ENCODE assay signal across 8 mouse cellular contexts in genomic region chr13:21940811-21941321, GRCm38 (mm10). TPM values are rescaled to one million over a fixed set of nuclear protein-coding genes. Genes with fewer than 3 reads are reported as not detected.
DNase-seq lines count a peak whose midpoint lies in the region; ATAC-seq and TF ChIP-seq lines count a peak whose summit lies in the region.

No protein-coding gene starts in this region.

- peak overlapping the region; percentile 68 for H3K4me3 ChIP-seq in bone marrow, adult 2 months (replicated peaks; ENCODE audit: control insufficient read depth, low read depth, low read length)
- H3K4me3 ChIP-seq in forebrain, embryonic 11.5 days (ENCODE audit: low read depth, low read length), result peak overlapping the region; percentile 41
- H3K4me3 ChIP-seq in heart, embryonic 15.5 days, result peak overlapping the region; percentile 54
- peak overlapping the region; percentile 62 for H3K4me3 ChIP-seq in liver, embryonic 12.5 days
- H3K4me3 ChIP-seq in myocyte, result peak overlapping the region; percentile 40

- H3K79me2 ChIP-seq in myocyte (ENCODE audit: control insufficient read depth, insufficient read depth), result no peaks in the 10 kb centered on the region

- DNase-seq in B cell, adult 2 months, result peak; percentile 87 to 92
- peak; percentile 84 for DNase-seq in forebrain, embryonic 11.5 days (ENCODE audit: low spot score)
- peak; percentile 86 for DNase-seq in kidney, postnatal 14 days
- peak; percentile 78 to 86 for DNase-seq in spleen, postnatal 4 days (ENCODE audit: low spot score in 2 of 2)

- H3K27me3 ChIP-seq in forebrain, embryonic 11.5 days (ENCODE audit: control insufficient read depth, insufficient read depth, low read length), result no peaks in the 10 kb centered on the region
- no peaks in the 10 kb centered on the region for H3K27me3 ChIP-seq in heart, embryonic 15.5 days
- H3K27me3 ChIP-seq in liver, embryonic 12.5 days (replicated peaks), result no peaks in the 10 kb centered on the region
- H3K27me3 ChIP-seq in myocyte (ENCODE audit: control insufficient read depth, insufficient read depth, insufficient read length), result no peaks in the 10 kb centered on the region

- WGBS in bone marrow, adult 2 months, result under 1% methylated on average over 16 of the region's 16 CpGs
- WGBS in forebrain, embryonic 11.5 days, result 0% methylated on average over 16 of the region's 16 CpGs
- under 1% methylated on average over 16 of the region's 16 CpGs for WGBS in heart, embryonic 15.5 days
- WGBS in liver, embryonic 12.5 days (ENCODE audit: insufficient replicate concordance), result under 1% methylated on average over 16 of the region's 16 CpGs

- no peaks in the 10 kb centered on the region for H3K36me3 ChIP-seq in forebrain, embryonic 11.5 days (ENCODE audit: control insufficient read depth, insufficient read depth, low read length)
- no peaks in the 10 kb centered on the region for H3K36me3 ChIP-seq in heart, embryonic 15.5 days
- H3K36me3 ChIP-seq in liver, embryonic 12.5 days, result no peaks in the 10 kb centered on the region
- H3K36me3 ChIP-seq in myocyte (ENCODE audit: control insufficient read depth, insufficient read depth), result no peaks in the 10 kb centered on the region

- peak; percentile 39; the same call in 1 of the 2 replicates for ATAC-seq in forebrain, embryonic 11.5 days (replicated peaks; ENCODE audit: low FRiP score)
- ATAC-seq in heart, embryonic 15.5 days (replicated peaks; ENCODE audit: insufficient number of reproducible peaks, insufficient read depth, low FRiP score, low read depth), result no peak
- peak; percentile 45 for ATAC-seq in liver, embryonic 12.5 days

- no peak for TF ChIP-seq POLR2A in bone marrow, adult 2 months (IDR thresholded peaks at IDR 0.05; ENCODE audit: borderline replicate concordance, control insufficient read depth, low read depth, low read length)
- TF ChIP-seq POLR2A in myocyte (IDR thresholded peaks at IDR 0.05; ENCODE audit: insufficient read length, low read depth), result no peak

- H3K9ac ChIP-seq in forebrain, embryonic 11.5 days (ENCODE audit: low read length), result peak overlapping the region; percentile 60
- peak overlapping the region; percentile 54 for H3K9ac ChIP-seq in heart, embryonic 15.5 days
- H3K9ac ChIP-seq in liver, embryonic 12.5 days, result peak overlapping the region; percentile 50; the same call in 1 of the 2 replicates

- H3K9me3 ChIP-seq in forebrain, embryonic 11.5 days (ENCODE audit: control insufficient read depth, low read length), result no peaks in the 10 kb centered on the region
- no peaks in the 10 kb centered on the region for H3K9me3 ChIP-seq in heart, embryonic 15.5 days (replicated peaks)
- no peaks in the 10 kb centered on the region for H3K9me3 ChIP-seq in liver, embryonic 12.5 days (replicated peaks)

- H3K4me2 ChIP-seq in forebrain, embryonic 11.5 days (ENCODE audit: low read depth, low read length, severe bottlenecking), result peak overlapping the region; percentile 55
- peak overlapping the region; percentile 75 for H3K4me2 ChIP-seq in heart, embryonic 15.5 days
- peak overlapping the region; percentile 83 for H3K4me2 ChIP-seq in liver, embryonic 12.5 days
- H3K4me2 ChIP-seq in myocyte (ENCODE audit: low read depth), result peak overlapping the region; percentile 75

- H3K4me1 ChIP-seq in bone marrow, adult 2 months (ENCODE audit: control insufficient read depth, insufficient read depth, low read length), result no peaks in the 10 kb centered on the region; the same call in 1 of the 2 replicates
- 0 out of 2 replicates have a peak, but pooled peaks cover 2% of the 10 kb centered on the region for H3K4me1 ChIP-seq in forebrain, embryonic 11.5 days (replicated peaks; ENCODE audit: control insufficient read depth, insufficient read depth, low read length)
- H3K4me1 ChIP-seq in heart, embryonic 15.5 days (replicated peaks), result peaks cover 6% of the 10 kb centered on the region
- H3K4me1 ChIP-seq in liver, embryonic 12.5 days, result peaks cover 40% of the 10 kb centered on the region

- no peak overlapping the region for H3K27ac ChIP-seq in bone marrow, adult 2 months (ENCODE audit: control insufficient read depth, insufficient read depth, low read depth, low read length, poor library complexity)
- no peak overlapping the region for H3K27ac ChIP-seq in forebrain, embryonic 11.5 days (ENCODE audit: low read depth, low read length)
- H3K27ac ChIP-seq in heart, embryonic 15.5 days, result peak overlapping the region; percentile 65
- 0 out of 2 replicates have a peak overlapping the region, but pooled peaks have one; percentile 15 for H3K27ac ChIP-seq in liver, embryonic 12.5 days

- peak overlapping the region; percentile 22 for H3ac ChIP-seq in myocyte (ENCODE audit: control insufficient read depth, insufficient read length)

- no peak for TF ChIP-seq CTCF in bone marrow, adult 2 months (IDR thresholded peaks at IDR 0.05; ENCODE audit: control insufficient read depth, insufficient read depth, low read length)

TF ChIP-seq in myocyte, 11 proteins besides CTCF, POLR2A, EP300 and RAD21:
- TF ChIP-seq POLR2AphosphoS2 (IDR thresholded peaks at IDR 0.05; ENCODE audit: insufficient read length, low read depth), result no peak
- TF ChIP-seq CEBPB (IDR thresholded peaks at IDR 0.05; ENCODE audit: insufficient read depth, poor library complexity, severe bottlenecking), result no peak

RNA-seq across cellular contexts. Expression of gene Zfp184, which starts 4.0 kb away (rescaled TPM):
- polyA plus RNA-seq in bone marrow, adult 2 months (2011; ENCODE audit: insufficient read depth, insufficient read length, low replicate concordance, missing spikeins), result 1.4 and 2.5 TPM in 2 replicates
- 25.9 and 27.5 TPM in 2 replicates for polyA plus RNA-seq in forebrain, embryonic 11.5 days (2014; fragmentation: Nextera tagmentation; extraction: Ambion mirVana)
- polyA plus RNA-seq in heart, embryonic 15.5 days (2015; fragmentation: Nextera tagmentation; extraction: Ambion mirVana), result 3.8 and 5.1 TPM in 2 replicates
- polyA plus RNA-seq in liver, embryonic 12.5 days (2016; fragmentation: Nextera tagmentation; extraction: Ambion mirVana), result 1.9 and 2.5 TPM in 2 replicates
- polyA plus RNA-seq in myocyte (2012; fragmentation: generic; extraction: Trizol), result 0.89 TPM

RNA-seq across cellular contexts. Expression of gene Pom121l2, which starts 40.1 kb away (rescaled TPM):
- polyA plus RNA-seq in bone marrow, adult 2 months (2011; ENCODE audit: insufficient read depth, insufficient read length, low replicate concordance, missing spikeins), result not detected in 2 replicates
- polyA plus RNA-seq in forebrain, embryonic 11.5 days (2014; fragmentation: Nextera tagmentation; extraction: Ambion mirVana), result 0.12 TPM in 1 of 2 replicates, not detected in the other
- not detected in 2 replicates for polyA plus RNA-seq in heart, embryonic 15.5 days (2015; fragmentation: Nextera tagmentation; extraction: Ambion mirVana)
- not detected in 2 replicates for polyA plus RNA-seq in liver, embryonic 12.5 days (2016; fragmentation: Nextera tagmentation; extraction: Ambion mirVana)
- polyA plus RNA-seq in myocyte (2012; fragmentation: generic; extraction: Trizol), result not detected

Comparison
In these comparisons a context has a peak if more than half of its experiments do, and no peak if none do; other contexts are left out.
1. H3K27ac ChIP-seq: peak in heart, embryonic 15.5 days (single experiment) and liver, embryonic 12.5 days (single experiment); none in bone marrow, adult 2 months (single experiment) and forebrain, embryonic 11.5 days (single experiment).
2. Peak in every context shown above with its lines, with median percentiles within 50 percentile points of each other: DNase-seq, H3K4me3 ChIP-seq, H3K4me2 ChIP-seq and H3K9ac ChIP-seq.